Mouse (Mus musculus): Measurements from ENCODE around the gene Rela. TPM values are rescaled to one million over a fixed set of nuclear protein-coding genes. Genes with fewer than 3 reads are reported as not detected.

The Rela gene
- polyA plus RNA-seq (2011; ENCODE audit: insufficient read length, low read depth, missing spikeins) = 53.6 and 62.3 TPM in 2 replicates

GRCm38 (mm10) chr19:5637069-5638047 is at the start of gene Rela:
Gene Rela (plus strand): TSS chr19:5637483.
- Histone ChIP-seq H3K4me1 (ENCODE audit: control insufficient read depth, insufficient read depth, low read length) (peaks cover 13% of the 10 kb centered on the region; the same call in 1 of the 2 replicates), H3K27ac (ENCODE audit: insufficient read depth, low read length) (peak within 1 kb of the TSS; percentile 68), H3K4me3 (ENCODE audit: insufficient read depth, low read length) (peak within 1 kb of the TSS; percentile 92)
- no peak for TF ChIP-seq CTCF (IDR thresholded peaks at IDR 0.05; ENCODE audit: borderline replicate concordance, insufficient read depth, low read length)
- TF ChIP-seq POLR2A (IDR thresholded peaks at IDR 0.05; ENCODE audit: low read depth, low read length) = peak; percentile 79

GRCm38 (mm10) chr19:5589159-5589558 is 48.1 kb upstream of the Rela start:
- H3K4me1 ChIP-seq (ENCODE audit: control insufficient read depth, insufficient read depth, low read length) = no peaks in the 10 kb centered on the region
- no peak overlapping the region for H3K27ac ChIP-seq (ENCODE audit: insufficient read depth, low read length)
- no peak for TF ChIP-seq CTCF (IDR thresholded peaks at IDR 0.05; ENCODE audit: borderline replicate concordance, insufficient read depth, low read length)
- TF ChIP-seq POLR2A (IDR thresholded peaks at IDR 0.05; ENCODE audit: low read depth, low read length) = no peak

GRCm38 (mm10) chr19:5591888-5592287 is 45.4 kb upstream of the Rela start:
- H3K4me1 ChIP-seq (ENCODE audit: control insufficient read depth, insufficient read depth, low read length) = no peaks in the 10 kb centered on the region
- TF ChIP-seq POLR2A (IDR thresholded peaks at IDR 0.05; ENCODE audit: low read depth, low read length) (no peak), CTCF (IDR thresholded peaks at IDR 0.05; ENCODE audit: borderline replicate concordance, insufficient read depth, low read length) (no peak)
- H3K4me3 ChIP-seq (ENCODE audit: insufficient read depth, low read length) = no peak overlapping the region
- no peak overlapping the region for H3K27ac ChIP-seq (ENCODE audit: insufficient read depth, low read length)

More at GRCm38 (mm10) chr19:5589159-5589558, 48.1 kb upstream of the Rela start:
- no peak overlapping the region for H3K4me3 ChIP-seq (ENCODE audit: insufficient read depth, low read length)

- Histone ChIP-seq H3K27ac (ENCODE audit: insufficient read depth, low read length) (no peak overlapping the region), H3K4me1 (ENCODE audit: control insufficient read depth, insufficient read depth, low read length) (no peaks in the 10 kb centered on the region), H3K4me3 (ENCODE audit: insufficient read depth, low read length) (no peak overlapping the region)
- no peak for TF ChIP-seq CTCF (IDR thresholded peaks at IDR 0.05; ENCODE audit: borderline replicate concordance, insufficient read depth, low read length)
- no peak for TF ChIP-seq POLR2A (IDR thresholded peaks at IDR 0.05; ENCODE audit: low read depth, low read length)
These were observed 38.1 kb upstream of the Rela start for GRCm38 (mm10) chr19:5599224-5599623.

- Histone ChIP-seq H3K4me3 (ENCODE audit: insufficient read depth, low read length) (peak within 1 kb of the TSS; percentile 68), H3K27ac (ENCODE audit: insufficient read depth, low read length) (no peak within 1 kb of the TSS), H3K4me1 (ENCODE audit: control insufficient read depth, insufficient read depth, low read length) (no peaks in the 10 kb centered on the region)
- TF ChIP-seq CTCF (IDR thresholded peaks at IDR 0.05; ENCODE audit: borderline replicate concordance, insufficient read depth, low read length) (no peak), POLR2A (IDR thresholded peaks at IDR 0.05; ENCODE audit: low read depth, low read length) (peak; percentile 76)
These were observed 35.3 kb upstream of the Rela start, which contains the start of gene Rnaseh2c for GRCm38 (mm10) chr19:5601752-5602541. Gene Rnaseh2c (plus strand): TSS chr19:5601873.

GRCm38 (mm10) chr19:5603664-5604063 is 33.6 kb upstream of the Rela start:
- TF ChIP-seq POLR2A (IDR thresholded peaks at IDR 0.05; ENCODE audit: low read depth, low read length) = no peak
- no peak for TF ChIP-seq CTCF (IDR thresholded peaks at IDR 0.05; ENCODE audit: borderline replicate concordance, insufficient read depth, low read length)
- Histone ChIP-seq H3K4me1 (ENCODE audit: control insufficient read depth, insufficient read depth, low read length) (no peaks in the 10 kb centered on the region), H3K4me3 (ENCODE audit: insufficient read depth, low read length) (no peak overlapping the region), H3K27ac (ENCODE audit: insufficient read depth, low read length) (no peak overlapping the region)

- Histone ChIP-seq H3K4me3 (ENCODE audit: insufficient read depth, low read length) (no peak overlapping the region), H3K27ac (ENCODE audit: insufficient read depth, low read length) (no peak overlapping the region), H3K4me1 (ENCODE audit: control insufficient read depth, insufficient read depth, low read length) (no peaks in the 10 kb centered on the region)
- TF ChIP-seq CTCF (IDR thresholded peaks at IDR 0.05; ENCODE audit: borderline replicate concordance, insufficient read depth, low read length) (no peak), POLR2A (IDR thresholded peaks at IDR 0.05; ENCODE audit: low read depth, low read length) (no peak)
These were observed 32.2 kb upstream of the Rela start for GRCm38 (mm10) chr19:5605126-5605525.

GRCm38 (mm10) chr19:5606196-5606595 is 31.1 kb upstream of the Rela start:
- no peak overlapping the region for H3K27ac ChIP-seq (ENCODE audit: insufficient read depth, low read length)
- no peak overlapping the region for H3K4me3 ChIP-seq (ENCODE audit: insufficient read depth, low read length)
- TF ChIP-seq CTCF (IDR thresholded peaks at IDR 0.05; ENCODE audit: borderline replicate concordance, insufficient read depth, low read length) (no peak), POLR2A (IDR thresholded peaks at IDR 0.05; ENCODE audit: low read depth, low read length) (no peak)
- no peaks in the 10 kb centered on the region for H3K4me1 ChIP-seq (ENCODE audit: control insufficient read depth, insufficient read depth, low read length)

GRCm38 (mm10) chr19:5607705-5608410 is 29.4 kb upstream of the Rela start:
- H3K4me3 ChIP-seq (ENCODE audit: insufficient read depth, low read length) = no peak overlapping the region

More at GRCm38 (mm10) chr19:5607705-5608410, 29.4 kb upstream of the Rela start:
- no peak for TF ChIP-seq CTCF (IDR thresholded peaks at IDR 0.05; ENCODE audit: borderline replicate concordance, insufficient read depth, low read length)
- TF ChIP-seq POLR2A (IDR thresholded peaks at IDR 0.05; ENCODE audit: low read depth, low read length) = peak; percentile 29; the same call in 1 of the 2 replicates
- Histone ChIP-seq H3K27ac (ENCODE audit: insufficient read depth, low read length) (no peak overlapping the region), H3K4me1 (ENCODE audit: control insufficient read depth, insufficient read depth, low read length) (no peaks in the 10 kb centered on the region)

All from embryonic fibroblast, embryonic 13.5 days (primary cell).